Mouse (Mus musculus) megakaryocyte, embryonic 14.5 days (primary cell): ENCODE measurements around the gene Mllt10.

ENCODE experiments used
- FLI1 ChIP-seq: IDR thresholded peaks from 2 replicates; pipeline ENCODE4 v1.6.1; 2012; ENCODE audit warnings: low read length, inconsistent platforms, mixed read lengths
- GATA1 ChIP-seq: IDR thresholded peaks from 3 replicates; pipeline ENCODE4 v1.6.1; 2012; ENCODE audit warnings: mixed read lengths, low read length, inconsistent platforms, borderline replicate concordance

DNA sequence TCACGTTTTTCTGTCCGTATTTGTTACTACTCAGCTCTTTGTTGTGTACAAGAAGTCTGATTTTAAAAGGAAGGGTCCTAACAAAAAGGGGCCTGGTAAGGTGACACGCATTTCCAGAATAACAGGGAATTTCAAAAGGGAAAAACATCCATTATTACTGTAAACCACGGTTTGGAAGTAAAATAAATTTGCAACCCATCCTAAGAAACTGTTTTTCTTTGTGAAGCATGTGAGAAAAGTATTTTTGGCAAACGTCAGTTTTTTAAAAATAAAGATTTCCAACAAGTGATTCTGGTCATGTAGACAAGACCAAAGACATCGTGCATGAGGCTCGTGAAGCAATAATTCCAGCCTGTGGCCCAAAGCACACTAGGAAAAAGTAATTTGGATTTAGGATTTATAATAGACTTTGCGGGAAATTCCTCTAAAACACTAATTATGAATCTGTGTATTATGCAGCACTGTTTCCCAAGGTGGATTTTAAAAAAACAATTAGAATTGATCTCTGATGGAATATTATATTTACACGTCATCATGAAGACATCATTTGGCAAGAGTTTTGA, 3.2 kb downstream of the Mllt10 start:
- TF ChIP-seq GATA1 (no peak), FLI1 (no peak)
